Mouse (Mus musculus): ENCODE results near the gene Pgm5. TPM values are rescaled to one million over a fixed set of nuclear protein-coding genes. Genes with fewer than 3 reads are reported as not detected.

The Pgm5 gene
- total and polyA plus RNA-seq, 3 experiments: not detected

- H3K9ac ChIP-seq (ENCODE audit: control insufficient read depth, low read depth, low read length, poor library complexity, severe bottlenecking): no peak overlapping the region
- H3K9me3 ChIP-seq (replicated peaks; ENCODE audit: insufficient read depth, low read length): no peaks in the 10 kb centered on the region
- H3K36me3 ChIP-seq (ENCODE audit: control insufficient read depth in 1 of 2, insufficient read depth in 2 of 2, low read length in 2 of 2): no peaks in the 10 kb centered on the region
- no peak overlapping the region for H3K4me3 ChIP-seq (ENCODE audit: control insufficient read depth in 1 of 2, insufficient read depth in 1 of 2, low read depth in 2 of 2, low read length in 2 of 2)
- H3K79me2 ChIP-seq (ENCODE audit: control insufficient read depth, insufficient read depth, low read length, poor library complexity): no peaks in the 10 kb centered on the region
- peaks cover 0 to 2% of the 10 kb centered on the region in 2 experiments; a peak in 2 of 4 replicates for H3K27me3 ChIP-seq (ENCODE audit: control insufficient read depth in 1 of 2, insufficient read depth in 2 of 2, low read length in 2 of 2)
- DNase-seq (ENCODE audit: low read depth, low spot score): no peak
- H3K27ac ChIP-seq (ENCODE audit: control insufficient read depth, low read depth, low read length): no peak overlapping the region
- TF ChIP-seq GABPA (IDR thresholded peaks at IDR 0.05; ENCODE audit: low read depth, low read length): no peak
- TF ChIP-seq CHD1 (IDR thresholded peaks at IDR 0.05; ENCODE audit: low read depth, low read length): no peak
- TF ChIP-seq MYC (IDR thresholded peaks at IDR 0.05; ENCODE audit: low read depth, low read length): no peak
- TF ChIP-seq USF1 (IDR thresholded peaks at IDR 0.05; ENCODE audit: low read depth, low read length): no peak
- no peak for TF ChIP-seq ELF1 (IDR thresholded peaks at IDR 0.05; ENCODE audit: low read depth, low read length)
- TF ChIP-seq MEF2A (IDR thresholded peaks at IDR 0.05; ENCODE audit: extremely low read depth, insufficient replicate concordance, low read depth, low read length, poor library complexity, severe bottlenecking): no peak
- no peaks in the 10 kb centered on the region for H3K4me1 ChIP-seq (ENCODE audit: control insufficient read depth in 1 of 2, insufficient read depth in 2 of 2, low read length in 2 of 2)
Observed at GRCm38 (mm10) chr19:24812861-24813293, 48.8 kb downstream of the Pgm5 start.

GRCm38 (mm10) chr19:24812106-24812810, 49.4 kb downstream of the Pgm5 start:
- Histone ChIP-seq H3K4me1 (ENCODE audit: control insufficient read depth in 1 of 2, insufficient read depth in 2 of 2, low read length in 2 of 2) (no peaks in the 10 kb centered on the region), H3K9ac (ENCODE audit: control insufficient read depth, low read depth, low read length, poor library complexity, severe bottlenecking) (no peak overlapping the region), H3K79me2 (ENCODE audit: control insufficient read depth, insufficient read depth, low read length, poor library complexity) (no peaks in the 10 kb centered on the region), H3K36me3 (ENCODE audit: control insufficient read depth in 1 of 2, insufficient read depth in 2 of 2, low read length in 2 of 2) (no peaks in the 10 kb centered on the region), H3K27me3 (ENCODE audit: control insufficient read depth in 1 of 2, insufficient read depth in 2 of 2, low read length in 2 of 2) (peaks cover 0 to 2% of the 10 kb centered on the region in 2 experiments; a peak in 2 of 4 replicates), H3K4me3 (ENCODE audit: control insufficient read depth in 1 of 2, insufficient read depth in 1 of 2, low read depth in 2 of 2, low read length in 2 of 2) (no peak overlapping the region), H3K27ac (ENCODE audit: control insufficient read depth, low read depth, low read length) (no peak overlapping the region), H3K9me3 (replicated peaks; ENCODE audit: insufficient read depth, low read length) (no peaks in the 10 kb centered on the region)
- DNase-seq (ENCODE audit: low read depth, low spot score): no peak
- no peak for TF ChIP-seq SMC3 (IDR thresholded peaks at IDR 0.05; ENCODE audit: low read depth, low read length)
- TF ChIP-seq CHD1 (IDR thresholded peaks at IDR 0.05; ENCODE audit: low read depth, low read length): no peak
- no peak for TF ChIP-seq ZKSCAN1 (IDR thresholded peaks at IDR 0.05; ENCODE audit: low read depth, low read length)
- no peak for TF ChIP-seq MAX (IDR thresholded peaks at IDR 0.05; ENCODE audit: low read length)
- TF ChIP-seq JUND (IDR thresholded peaks at IDR 0.05; ENCODE audit: low read depth, low read length): no peak
- TF ChIP-seq EP300 (IDR thresholded peaks at IDR 0.05; ENCODE audit: low read depth in 1 of 2, low read length in 2 of 2): no peak
- no peak for TF ChIP-seq GATA1 (IDR thresholded peaks at IDR 0.05; ENCODE audit: low read depth, low read length)
- TF ChIP-seq POLR2A (IDR thresholded peaks at IDR 0.05; ENCODE audit: control insufficient read depth in 1 of 2, insufficient read depth in 1 of 2, low read depth in 1 of 2, low read length in 2 of 2, poor library complexity in 1 of 2): no peak
- TF ChIP-seq MAZ (IDR thresholded peaks at IDR 0.05; ENCODE audit: low read depth, low read length): no peak
- no peak for TF ChIP-seq NRF1 (IDR thresholded peaks at IDR 0.05; ENCODE audit: insufficient read depth, low read depth, low read length, poor library complexity, severe bottlenecking)
- TF ChIP-seq BHLHE40 (IDR thresholded peaks at IDR 0.05; ENCODE audit: borderline replicate concordance, low read depth, low read length): no peak
- no peak for TF ChIP-seq MXI1 (IDR thresholded peaks at IDR 0.05; ENCODE audit: low read depth, low read length)
- TF ChIP-seq UBTF (IDR thresholded peaks at IDR 0.05; ENCODE audit: borderline replicate concordance, insufficient read depth, low read depth, low read length): no peak
- no peak for TF ChIP-seq KAT2A (conservative IDR thresholded peaks at IDR 0.05; ENCODE audit: low read depth, low read length)
- no peak for TF ChIP-seq E2F4 (IDR thresholded peaks at IDR 0.05; ENCODE audit: borderline replicate concordance, low read depth, low read length)

Measured in MEL (cell line).